Mouse (Mus musculus) cerebellum, adult 2 months (tissue): ENCODE measurements around the gene Cers6.
A peak's percentile ranks its signal among the peaks of the same experiment; 100 is the strongest.

Experiments
- CTCF ChIP-seq: fragments of 200-500 bp; IDR thresholded peaks from 2 replicates; pipeline ENCODE4 v1.5.1; 2011; ENCODE audit warnings: low read depth, mild to moderate bottlenecking, control low read depth, low read length, moderate library complexity, borderline replicate concordance; ENCODE audit not compliant: insufficient read depth
- POLR2A ChIP-seq: fragments of 200-500 bp; IDR thresholded peaks from 2 replicates; pipeline ENCODE4 v1.6.1; 2011; ENCODE audit warnings: low read length, control low read depth, borderline replicate concordance; ENCODE audit not compliant: insufficient read depth

DNA sequence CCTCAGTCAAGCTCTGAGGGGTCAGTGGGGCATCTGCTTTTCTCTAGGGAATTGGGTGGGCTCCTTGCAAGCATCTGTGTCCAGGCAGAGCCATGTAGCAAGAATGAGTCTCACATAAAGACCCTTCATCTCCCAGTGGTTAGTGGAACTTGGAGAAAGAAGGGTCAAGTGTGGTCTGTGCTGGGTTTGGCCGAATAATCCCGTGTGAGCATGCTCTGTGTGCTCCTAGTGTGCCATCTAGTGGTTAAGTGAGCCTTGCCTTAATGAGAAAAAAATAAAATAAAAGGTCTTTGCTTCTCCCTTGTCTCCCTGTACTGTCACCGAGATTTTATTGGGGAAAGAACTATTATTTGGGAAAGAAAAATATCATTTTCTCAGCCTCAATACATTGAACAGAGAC is 239.5 kb downstream of the Cers6 start:
- TF ChIP-seq CTCF (peak; percentile 85), POLR2A (no peak)
